9 mouse cellular contexts compared by ENCODE assay signal in genomic region chr13:60347881-60348280, GRCm38 (mm10).
A peak's percentile ranks its signal among the peaks of the same experiment; 100 is the strongest.
DNase-seq lines count a peak whose midpoint lies in the region; ATAC-seq and TF ChIP-seq lines count a peak whose summit lies in the region.
"Had no signal": no experiment of that assay in that cellular context is flagged by ENCODE, and none has a peak within 500 bp of the region (broad histone marks: within the 10 kb centered on the region; RNA-seq: fewer than 3 reads in every experiment).

No protein-coding gene starts in this region.

- DNase-seq in kidney, postnatal 0 days (ENCODE audit: low spot score), result peak; percentile 46
- no peak for DNase-seq in kidney, postnatal 36 days
- DNase-seq in adrenal gland, postnatal 36 days, result peak; percentile 12 to 44
- DNase-seq in gastrocnemius, postnatal 14 days, result peak; percentile 84
- DNase-seq in lung, postnatal 10 days, result peak; percentile 46
- DNase-seq in urinary bladder, postnatal 14 days (ENCODE audit: low spot score), result no peak
- no peak for DNase-seq in B cell, adult 2 months

- 25% methylated on average over 7 of the region's 7 CpGs for WGBS in kidney, postnatal 0 days

- no peak overlapping the region for H3K27ac ChIP-seq in kidney, postnatal 0 days
- H3K27ac ChIP-seq: liver, embryonic 14.5 days had no signal

- intact Hi-C loops in gastrocnemius, postnatal 14 days (cut with DNase I; ENCODE audit: low total_unique reads), result no loop called here

- ATAC-seq in kidney, postnatal 0 days (replicated peaks; ENCODE audit: low FRiP score, low read depth), result no peak
- ATAC-seq in megakaryocyte, adult 5-6 weeks (ENCODE audit: poor library complexity, severe bottlenecking), result no peak

- no peak for TF ChIP-seq CTCF in kidney, postnatal 0 days (IDR thresholded peaks at IDR 0.05; ENCODE audit: low read depth)

- no peak overlapping the region for H3K4me2 ChIP-seq in kidney, postnatal 0 days (ENCODE audit: low read length)

- no peak overlapping the region for H3K9ac ChIP-seq in kidney, postnatal 0 days (ENCODE audit: low read depth, low read length)
- H3K9ac ChIP-seq: liver, embryonic 14.5 days had no signal

- no peaks in the 10 kb centered on the region for H3K27me3 ChIP-seq in kidney, postnatal 0 days (ENCODE audit: insufficient read depth, low read length)

- H3K4me3 ChIP-seq in kidney, postnatal 0 days (replicated peaks; ENCODE audit: low read depth, low read length), result no peak overlapping the region

- H3K4me1 ChIP-seq in kidney, postnatal 0 days (replicated peaks; ENCODE audit: insufficient read depth, low read length), result no peaks in the 10 kb centered on the region

- no peaks in the 10 kb centered on the region for H3K36me3 ChIP-seq in kidney, postnatal 0 days (ENCODE audit: insufficient read depth, low read length)

- H3K9me3 ChIP-seq in kidney, postnatal 0 days (replicated peaks; ENCODE audit: low read length), result no peaks in the 10 kb centered on the region

Comparison
In these comparisons a context has a peak if more than half of its experiments do, and no peak if none do; other contexts are left out.
1. DNase-seq: peak in kidney, postnatal 0 days (single experiment), adrenal gland, postnatal 36 days (2 of 2), gastrocnemius, postnatal 14 days (single experiment) and lung, postnatal 10 days (single experiment); none in kidney, postnatal 36 days (0 of 2), urinary bladder, postnatal 14 days (single experiment) and B cell, adult 2 months (0 of 2).